Mouse (Mus musculus): ENCODE measurements around the gene Gm20807. TPM values are rescaled to one million over a fixed set of nuclear protein-coding genes. Genes with fewer than 3 reads are reported as not detected.
"Not testable (repeated sequence)": the region's sequence is repeated elsewhere in the genome, so short reads cannot be mapped to it uniquely, and the experiment has no call there.

Gm20807 gene
- total RNA-seq (2014; rRNA removed) (not detected in 2 replicates), polyA plus RNA-seq (2012; rRNA removed) (not detected in 2 replicates)

DNA sequence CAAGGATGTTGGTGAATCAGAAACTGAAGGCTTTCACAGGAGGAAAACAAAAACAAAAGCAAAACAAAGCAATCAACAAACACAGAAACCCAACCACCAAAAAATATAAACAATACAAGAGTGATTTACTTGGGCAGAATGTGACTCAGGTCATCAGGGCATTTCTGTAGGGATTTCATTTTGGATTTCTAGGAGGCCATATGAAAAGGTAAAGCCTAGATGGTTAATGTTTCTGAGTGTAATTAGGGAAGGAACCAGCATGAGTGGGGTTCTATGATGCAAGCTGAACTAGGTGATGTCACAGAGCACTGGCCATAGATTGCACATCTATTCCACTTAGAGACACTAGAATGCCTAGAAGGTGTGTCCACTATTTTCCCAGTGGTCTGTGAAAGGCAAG lies at the start of gene Gm20807:
Gm20807 (plus strand) TSS at position 301 of the 400 bp plus-strand sequence.
- H3K27me3 ChIP-seq (ENCODE audit: control insufficient read depth, insufficient read depth, low read length); H3K4me1 ChIP-seq (ENCODE audit: control insufficient read depth, insufficient read depth, low read length); DNase-seq (ENCODE audit: extremely low read depth, low read depth, low spot score): not testable (repeated sequence)

More for the DNA sequence above, at the start of gene Gm20807:
- not testable (repeated sequence) for H3K79me2 ChIP-seq (ENCODE audit: control insufficient read depth, insufficient read depth, low read length); H3K4me3 ChIP-seq (ENCODE audit: insufficient read depth, low read depth, low read length); H3K9ac ChIP-seq (ENCODE audit: low read depth, low read length); H3K27ac ChIP-seq (replicated peaks; ENCODE audit: insufficient read depth, low read depth, low read length); H3K36me3 ChIP-seq (ENCODE audit: control insufficient read depth, insufficient read depth, low read length)

Other genes starting within 250 kb of the Gm20807 start
- gene Gm21891, start 90.6 kb downstream of the Gm20807 start, total RNA-seq (2014; rRNA removed): not detected in 2 replicates
- not detected in 2 replicates for gene Gm21891, start 90.6 kb downstream of the Gm20807 start, polyA plus RNA-seq (2012; rRNA removed)
- gene Gm21425, start 119.1 kb downstream of the Gm20807 start, total RNA-seq (2014; rRNA removed): not detected in 2 replicates
- gene Gm21425, start 119.1 kb downstream of the Gm20807 start, polyA plus RNA-seq (2012; rRNA removed): not detected in 2 replicates
- not detected in 2 replicates for gene Gm21828, start 181.0 kb downstream of the Gm20807 start, total RNA-seq (2014; rRNA removed)
- not detected in 2 replicates for gene Gm21828, start 181.0 kb downstream of the Gm20807 start, polyA plus RNA-seq (2012; rRNA removed)
- gene Gm21440, start 209.5 kb downstream of the Gm20807 start, total RNA-seq (2014; rRNA removed): not detected in 2 replicates
- gene Gm21440, start 209.5 kb downstream of the Gm20807 start, polyA plus RNA-seq (2012; rRNA removed): not detected in 2 replicates
- gene Gm21454, start 209.6 kb downstream of the Gm20807 start, total RNA-seq (2014; rRNA removed): not detected in 2 replicates
- gene Gm21454, start 209.6 kb downstream of the Gm20807 start, polyA plus RNA-seq (2012; rRNA removed): not detected in 2 replicates

Data from liver, adult 2 months (tissue).